Comparison of ENCODE assay signal across 8 mouse cellular contexts in the genomic region with DNA sequence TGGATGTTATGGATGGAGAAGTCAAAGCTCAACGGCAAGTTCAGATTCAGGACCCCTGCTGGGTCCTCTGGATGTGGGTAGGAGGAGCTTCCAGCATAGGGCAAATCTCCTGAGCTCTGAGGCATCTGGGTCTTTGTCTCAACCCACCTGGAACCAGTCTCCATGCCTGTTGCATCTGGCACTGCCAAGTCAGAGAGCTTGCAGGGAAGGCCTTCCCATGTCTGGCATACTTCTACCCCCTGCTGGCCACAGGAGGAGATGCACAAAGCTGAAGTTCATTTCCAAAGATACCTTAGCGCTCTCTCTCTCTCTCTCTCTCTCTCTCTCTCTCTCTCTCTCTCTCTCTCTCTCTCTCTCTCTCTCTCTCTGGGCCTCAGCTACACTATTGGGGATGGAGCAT. TPM values are rescaled to one million over a fixed set of nuclear protein-coding genes. Genes with fewer than 3 reads are reported as not detected.
DNase-seq lines count a peak whose midpoint lies in the region; ATAC-seq and TF ChIP-seq lines count a peak whose summit lies in the region.

No protein-coding gene starts in this region.

- no peaks in the 10 kb centered on the region for H3K27me3 ChIP-seq in heart, embryonic 13.5 days (replicated peaks)
- H3K27me3 ChIP-seq in heart, embryonic 10.5 days (ENCODE audit: insufficient read depth, poor library complexity, severe bottlenecking) = no peaks in the 10 kb centered on the region
- H3K27me3 ChIP-seq in E14TG2a.4 (ENCODE audit: insufficient read depth, low read length) = no peaks in the 10 kb centered on the region
- no peaks in the 10 kb centered on the region for H3K27me3 ChIP-seq in midbrain, embryonic 12.5 days

- no peak overlapping the region for H3K4me2 ChIP-seq in heart, embryonic 13.5 days
- H3K4me2 ChIP-seq in midbrain, embryonic 12.5 days (replicated peaks) = no peak overlapping the region

- no peak overlapping the region for H3K4me3 ChIP-seq in heart, embryonic 13.5 days
- H3K4me3 ChIP-seq in heart, embryonic 10.5 days = no peak overlapping the region
- H3K4me3 ChIP-seq in E14TG2a.4 (replicated peaks; ENCODE audit: low read length) = no peak overlapping the region
- no peak overlapping the region for H3K4me3 ChIP-seq in midbrain, embryonic 12.5 days

- H3K27ac ChIP-seq in heart, embryonic 13.5 days (replicated peaks) = no peak overlapping the region
- no peak overlapping the region for H3K27ac ChIP-seq in heart, embryonic 10.5 days
- no peak overlapping the region for H3K27ac ChIP-seq in midbrain, embryonic 12.5 days (replicated peaks)

- H3K9ac ChIP-seq in heart, embryonic 13.5 days = no peak overlapping the region
- no peak overlapping the region for H3K9ac ChIP-seq in midbrain, embryonic 12.5 days (replicated peaks)

- peaks cover 9% of the 10 kb centered on the region for H3K4me1 ChIP-seq in heart, embryonic 13.5 days
- peaks cover 9% of the 10 kb centered on the region for H3K4me1 ChIP-seq in heart, embryonic 10.5 days
- H3K4me1 ChIP-seq in E14TG2a.4 (replicated peaks; ENCODE audit: low read depth, low read length) = peaks cover 14% of the 10 kb centered on the region
- H3K4me1 ChIP-seq in midbrain, embryonic 12.5 days = peaks cover 6% of the 10 kb centered on the region; the same call in 1 of the 2 replicates

- no peaks in the 10 kb centered on the region for H3K9me3 ChIP-seq in heart, embryonic 13.5 days
- H3K9me3 ChIP-seq in heart, embryonic 10.5 days = no peaks in the 10 kb centered on the region
- H3K9me3 ChIP-seq in E14TG2a.4 (ENCODE audit: low read length) = peaks cover 6% of the 10 kb centered on the region
- H3K9me3 ChIP-seq in midbrain, embryonic 12.5 days = no peaks in the 10 kb centered on the region

- 76% methylated on average over 2 of the region's 2 CpGs for WGBS in heart, embryonic 13.5 days
- 77% methylated on average over 2 of the region's 2 CpGs for WGBS in heart, embryonic 10.5 days
- 78% methylated on average over 2 of the region's 2 CpGs for WGBS in midbrain, embryonic 12.5 days

- no peak for TF ChIP-seq POLR2A in brain, embryonic 14.5 days (IDR thresholded peaks at IDR 0.05; ENCODE audit: borderline replicate concordance, extremely low read depth, insufficient read depth, insufficient read length, poor library complexity, severe bottlenecking)

- TF ChIP-seq CTCF in E14TG2a.4 (conservative IDR thresholded peaks at IDR 0.05; ENCODE audit: low read length) = peak; percentile 47
- peak; percentile 75 for TF ChIP-seq CTCF in brain, embryonic 14.5 days (IDR thresholded peaks at IDR 0.05; ENCODE audit: borderline replicate concordance, extremely low read depth, insufficient read depth, insufficient read length)

- ATAC-seq in heart, embryonic 13.5 days (ENCODE audit: extremely low read depth, insufficient number of reproducible peaks, low FRiP score, low TSS enrichment) = peak; percentile 40; the same call in 1 of the 2 replicates
- peak; percentile 67 to 80 for ATAC-seq in hematopoietic stem cell, adult 5-6 weeks (replicated peaks in 1 of 2; ENCODE audit: insufficient read depth in 1 of 2, low FRiP score in 2 of 2, low TSS enrichment in 1 of 2, low read depth in 1 of 2, poor library complexity in 2 of 2, severe bottlenecking in 2 of 2)
- ATAC-seq in midbrain, embryonic 12.5 days (ENCODE audit: low FRiP score, low read depth) = peak; percentile 72; the same call in 1 of the 2 replicates

- peaks cover 87% of the 10 kb centered on the region for H3K36me3 ChIP-seq in heart, embryonic 13.5 days
- peaks cover 95% of the 10 kb centered on the region for H3K36me3 ChIP-seq in heart, embryonic 10.5 days
- H3K36me3 ChIP-seq in E14TG2a.4 (ENCODE audit: insufficient read depth, low read length) = peaks cover 92% of the 10 kb centered on the region
- 0 out of 2 replicates have a peak, but pooled peaks cover 4% of the 10 kb centered on the region for H3K36me3 ChIP-seq in midbrain, embryonic 12.5 days

- DNase-seq in heart, embryonic 10.5 days (ENCODE audit: low spot score) = no peak
- DNase-seq in brain, embryonic 14.5 days (ENCODE audit: low read depth) = peak; percentile 79
- DNase-seq in kidney, postnatal 4 days = peak; percentile 63 to 74
- peak; percentile 48 to 65 for DNase-seq in thymus, postnatal 10 days (ENCODE audit: low spot score in 2 of 2)

RNA-seq across cellular contexts. Expression of a gene that starts 17.1 kb away (rescaled TPM):
- 16.1 and 17.1 TPM in 2 replicates for polyA plus RNA-seq in heart, embryonic 13.5 days (2015; fragmentation: Nextera tagmentation; extraction: Ambion mirVana)
- polyA plus RNA-seq in heart, embryonic 10.5 days (2016; fragmentation: Nextera tagmentation; extraction: Ambion mirVana) = 38.9 and 41.0 TPM in 2 replicates
- polyA plus RNA-seq in brain, embryonic 14.5 days (2012; rRNA removed) = 3.4 and 5.9 TPM in 2 replicates
- 16.4 and 23.5 TPM in 2 replicates for total RNA-seq in hematopoietic stem cell, adult 5-6 weeks (2017)
- polyA plus RNA-seq in midbrain, embryonic 12.5 days (2016; fragmentation: Nextera tagmentation; extraction: Ambion mirVana) = 9.5 and 10.2 TPM in 2 replicates

RNA-seq across cellular contexts. Expression of a gene that starts 28.9 kb away (rescaled TPM):
- 72.3 and 89.1 TPM in 2 replicates for polyA plus RNA-seq in heart, embryonic 13.5 days (2015; fragmentation: Nextera tagmentation; extraction: Ambion mirVana)
- polyA plus RNA-seq in heart, embryonic 10.5 days (2016; fragmentation: Nextera tagmentation; extraction: Ambion mirVana) = 82.9 and 92.9 TPM in 2 replicates
- polyA plus RNA-seq in brain, embryonic 14.5 days (2012; rRNA removed) = 62.7 and 80.6 TPM in 2 replicates
- total RNA-seq in hematopoietic stem cell, adult 5-6 weeks (2017) = 20.7 and 27.7 TPM in 2 replicates
- 32.7 and 35.8 TPM in 2 replicates for polyA plus RNA-seq in midbrain, embryonic 12.5 days (2016; fragmentation: Nextera tagmentation; extraction: Ambion mirVana)

RNA-seq across cellular contexts. Expression of a gene that starts 30.8 kb away (rescaled TPM):
- polyA plus RNA-seq in heart, embryonic 13.5 days (2015; fragmentation: Nextera tagmentation; extraction: Ambion mirVana) = 0.72 and 0.99 TPM in 2 replicates
- 0.33 and 0.88 TPM in 2 replicates for polyA plus RNA-seq in heart, embryonic 10.5 days (2016; fragmentation: Nextera tagmentation; extraction: Ambion mirVana)
- 18.3 and 32.2 TPM in 2 replicates for polyA plus RNA-seq in brain, embryonic 14.5 days (2012; rRNA removed)
- total RNA-seq in hematopoietic stem cell, adult 5-6 weeks (2017) = not detected in 2 replicates
- polyA plus RNA-seq in midbrain, embryonic 12.5 days (2016; fragmentation: Nextera tagmentation; extraction: Ambion mirVana) = 4.1 and 5.4 TPM in 2 replicates

RNA-seq across cellular contexts. Expression of a gene that starts 33.3 kb away (rescaled TPM):
- polyA plus RNA-seq in heart, embryonic 13.5 days (2015; fragmentation: Nextera tagmentation; extraction: Ambion mirVana) = 0.24 and 0.27 TPM in 2 replicates
- polyA plus RNA-seq in heart, embryonic 10.5 days (2016; fragmentation: Nextera tagmentation; extraction: Ambion mirVana) = 0.18 and 0.19 TPM in 2 replicates
- not detected in 2 replicates for polyA plus RNA-seq in brain, embryonic 14.5 days (2012; rRNA removed)
- 1.1 TPM in 2 replicates for total RNA-seq in hematopoietic stem cell, adult 5-6 weeks (2017)
- 0.13 TPM in 1 of 2 replicates, not detected in the other for polyA plus RNA-seq in midbrain, embryonic 12.5 days (2016; fragmentation: Nextera tagmentation; extraction: Ambion mirVana)

RNA-seq across cellular contexts. Expression of a gene that starts 57.1 kb away (rescaled TPM):
- polyA plus RNA-seq in heart, embryonic 13.5 days (2015; fragmentation: Nextera tagmentation; extraction: Ambion mirVana) = 92.5 and 114 TPM in 2 replicates
- polyA plus RNA-seq in heart, embryonic 10.5 days (2016; fragmentation: Nextera tagmentation; extraction: Ambion mirVana) = 51.3 and 65.3 TPM in 2 replicates
- polyA plus RNA-seq in brain, embryonic 14.5 days (2012; rRNA removed) = 12.2 and 13.8 TPM in 2 replicates
- 39.4 and 43.4 TPM in 2 replicates for total RNA-seq in hematopoietic stem cell, adult 5-6 weeks (2017)
- 26.6 and 31.2 TPM in 2 replicates for polyA plus RNA-seq in midbrain, embryonic 12.5 days (2016; fragmentation: Nextera tagmentation; extraction: Ambion mirVana)
